Mouse (Mus musculus): ENCODE measurements around the gene Fam83f.

Gene Fam83f

GRCm38 (mm10) chr15:80671295-80672252 lies at the start of gene Fam83f:
Fam83f (plus strand) TSS chr15:80671847.
- DNase-seq (ENCODE audit: low spot score in 2 of 2) = no peak

- DNase-seq (ENCODE audit: low spot score in 2 of 2) = peak in 1 of 2 experiments; percentile 44
Measured at GRCm38 (mm10) chr15:80623171-80623837, 48.3 kb upstream of the Fam83f start.

DNA sequence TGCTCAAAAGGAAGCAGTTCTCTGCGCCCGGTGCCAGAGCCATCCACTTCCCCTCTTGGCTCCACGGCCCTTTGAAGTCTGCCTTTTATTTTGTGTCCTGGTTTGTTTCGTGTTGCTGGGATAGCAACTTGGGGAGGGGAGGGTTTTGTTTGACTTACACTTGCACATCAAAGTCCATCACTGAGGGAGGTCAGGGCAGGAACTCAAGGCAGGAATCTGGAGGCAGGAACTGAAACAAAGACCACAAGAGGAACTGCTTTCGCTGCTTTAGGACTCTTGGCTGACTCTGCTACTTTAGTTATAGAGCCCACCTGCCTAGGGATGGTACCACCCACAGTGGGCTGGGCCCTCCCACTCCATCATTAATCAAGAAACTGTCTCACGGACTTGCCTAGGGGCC lies 45.2 kb upstream of the Fam83f start:
- DNase-seq (ENCODE audit: low spot score in 2 of 2) = no peak

DNA sequence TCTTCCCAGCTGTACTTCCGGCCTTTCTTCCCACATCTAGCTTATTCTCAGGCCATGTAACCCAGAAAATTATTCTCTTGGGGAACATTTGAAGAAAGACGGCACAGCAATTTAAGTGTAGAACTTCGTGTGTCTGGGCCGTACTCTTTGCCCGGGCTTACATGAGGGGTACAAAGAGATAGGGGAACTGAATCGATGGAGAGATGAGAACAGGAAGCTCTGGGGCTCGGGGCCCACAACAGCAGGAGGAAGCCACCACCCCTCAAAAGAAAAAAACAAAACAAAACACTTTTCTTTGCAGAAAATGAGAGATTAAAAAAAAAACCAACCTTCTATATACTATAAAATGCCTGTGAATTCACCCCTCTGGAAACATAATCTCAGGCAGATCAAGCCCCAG lies 41.5 kb upstream of the Fam83f start:
- no peak for DNase-seq (ENCODE audit: low spot score in 2 of 2)

- DNase-seq (ENCODE audit: low spot score in 2 of 2) = no peak
Measured at GRCm38 (mm10) chr15:80630711-80631110, 40.9 kb upstream of the Fam83f start.

DNA sequence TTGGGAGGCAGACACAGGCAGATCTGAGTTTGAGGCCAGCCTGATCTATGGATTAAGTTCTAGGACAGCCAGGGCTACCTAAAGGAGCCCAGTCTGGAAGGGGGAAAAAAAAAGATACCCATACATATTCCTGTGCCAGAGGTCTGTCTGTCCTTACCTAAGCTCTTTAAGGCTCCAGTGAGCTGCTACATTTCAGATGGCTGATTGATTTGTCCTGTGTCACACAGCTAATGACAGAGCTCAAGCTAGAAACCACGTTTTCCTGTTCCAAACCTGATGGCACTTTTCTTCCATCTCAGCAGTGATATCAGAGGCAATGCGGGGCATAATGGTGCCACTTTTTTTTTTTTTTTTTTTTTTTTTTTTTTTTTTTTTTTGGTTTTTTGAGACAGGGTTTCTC lies 40.3 kb upstream of the Fam83f start:
- DNase-seq (ENCODE audit: low spot score in 2 of 2) = no peak

DNA sequence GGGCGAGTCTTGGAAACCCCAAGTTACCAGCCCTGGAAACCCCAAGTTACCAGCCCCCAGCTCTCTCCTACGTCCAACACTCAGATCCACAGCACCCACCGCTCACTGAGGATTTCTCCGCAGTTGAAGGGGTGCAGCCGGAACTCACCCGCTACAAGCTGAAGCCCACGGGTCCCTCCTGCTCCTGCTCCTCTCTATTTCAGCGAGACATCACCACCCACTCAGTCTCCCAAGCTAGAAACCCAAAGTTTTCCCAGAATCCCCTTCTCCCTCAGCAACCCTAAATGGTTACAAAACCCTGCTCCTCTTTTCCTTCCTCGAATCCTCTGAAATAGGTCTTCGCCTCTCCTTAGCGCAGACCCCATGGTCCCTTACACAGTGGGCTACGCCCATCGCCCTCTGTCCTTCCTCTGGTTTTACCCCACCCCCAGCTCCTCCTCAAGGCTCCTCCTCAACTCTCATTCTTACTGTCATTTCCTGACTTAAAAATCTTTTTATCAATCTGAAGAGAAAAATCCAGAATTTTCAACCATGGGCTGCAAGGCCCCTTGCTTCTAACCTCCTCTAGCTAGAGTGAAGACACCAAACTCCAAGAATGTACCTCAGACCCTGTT lies 39.3 kb upstream of the Fam83f start:
- no peak for DNase-seq (ENCODE audit: low spot score in 2 of 2)

GRCm38 (mm10) chr15:80634391-80635193 lies 37.1 kb upstream of the Fam83f start:
- no peak for DNase-seq (ENCODE audit: low spot score in 2 of 2)

DNA sequence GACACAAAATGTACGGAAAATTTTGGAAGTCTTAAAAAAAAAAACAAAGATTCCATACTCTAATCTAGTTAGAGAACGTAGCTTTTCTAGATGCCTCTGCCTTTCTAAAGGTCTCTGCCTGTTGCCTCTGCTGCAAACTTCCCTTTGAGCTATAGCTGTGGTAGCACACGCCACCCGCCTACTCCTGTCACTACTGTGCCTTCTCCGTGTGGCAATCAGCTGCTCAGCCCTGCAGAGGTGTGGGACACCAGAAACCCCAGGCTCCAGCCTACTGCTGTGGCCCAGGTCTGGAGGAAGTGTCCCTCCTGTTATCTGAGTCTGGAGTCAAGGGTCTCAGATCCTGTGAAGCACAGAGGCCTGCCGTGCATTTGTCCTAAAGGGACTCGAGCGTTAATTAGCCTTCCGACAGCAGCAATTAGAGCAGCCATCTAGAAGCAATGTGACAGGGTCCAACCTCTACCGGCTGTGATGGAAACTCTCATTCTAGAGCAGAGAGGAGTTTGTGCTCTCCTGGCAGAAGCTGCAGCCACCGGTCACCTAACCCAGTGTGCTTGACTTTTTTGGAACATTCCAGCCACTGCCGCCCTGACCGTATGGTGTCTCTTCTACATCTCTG lies 34.8 kb upstream of the Fam83f start:
- DNase-seq (ENCODE audit: low spot score in 2 of 2) = no peak

DNA sequence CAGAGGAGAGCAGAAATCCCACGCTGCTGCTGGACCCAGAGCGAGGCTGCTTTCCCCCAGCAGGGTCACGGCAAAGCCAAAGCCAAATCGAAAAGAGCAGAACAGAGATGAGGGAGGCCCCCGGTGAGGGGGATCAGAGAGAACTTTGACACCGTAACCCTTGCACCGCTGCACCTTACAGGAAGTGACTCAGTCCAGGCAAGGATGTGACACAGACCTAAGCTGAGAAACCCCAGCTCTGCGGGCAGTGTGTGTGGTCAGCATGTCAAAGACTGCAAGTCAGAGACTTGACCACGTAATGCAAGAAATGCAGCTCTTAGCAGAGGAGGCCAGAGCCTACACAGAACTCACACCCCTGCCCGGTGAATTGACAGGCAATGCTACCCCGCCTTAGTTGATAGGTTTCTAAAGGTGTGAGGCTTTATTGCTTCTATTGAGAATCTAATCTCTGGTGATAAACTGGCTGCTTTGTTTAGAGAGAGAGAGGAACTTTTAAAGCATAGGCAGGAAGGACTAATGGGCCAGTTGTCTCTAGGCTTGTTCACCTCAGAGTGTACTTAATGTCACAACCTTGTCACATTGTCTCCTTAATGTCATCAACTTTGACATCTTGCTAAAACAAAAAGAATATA lies 32.5 kb upstream of the Fam83f start:
- DNase-seq (ENCODE audit: low spot score in 2 of 2) = no peak

DNA sequence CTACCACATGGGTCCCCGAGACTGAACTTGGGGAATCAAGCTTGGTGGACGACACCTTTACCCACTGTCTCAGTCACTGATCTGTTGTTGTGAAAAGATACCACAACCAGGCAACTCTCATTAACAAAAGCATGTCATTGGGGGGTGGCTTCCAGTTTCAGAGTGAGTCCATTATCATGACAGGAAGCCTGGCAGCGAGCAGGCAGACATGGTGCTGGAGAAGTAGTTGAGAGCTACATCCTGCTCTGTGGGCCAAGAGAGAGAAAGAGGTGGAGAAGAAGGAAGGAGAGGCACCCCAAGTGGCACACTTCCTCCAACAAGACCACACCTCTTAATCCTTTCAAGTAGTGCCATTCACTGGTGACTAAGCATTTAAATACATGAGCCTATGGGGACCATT lies 31.8 kb upstream of the Fam83f start:
- no peak for DNase-seq (ENCODE audit: low spot score in 2 of 2)

- DNase-seq (ENCODE audit: low spot score in 2 of 2) = no peak
Measured at GRCm38 (mm10) chr15:80641702-80642435, 29.8 kb upstream of the Fam83f start.

DNA sequence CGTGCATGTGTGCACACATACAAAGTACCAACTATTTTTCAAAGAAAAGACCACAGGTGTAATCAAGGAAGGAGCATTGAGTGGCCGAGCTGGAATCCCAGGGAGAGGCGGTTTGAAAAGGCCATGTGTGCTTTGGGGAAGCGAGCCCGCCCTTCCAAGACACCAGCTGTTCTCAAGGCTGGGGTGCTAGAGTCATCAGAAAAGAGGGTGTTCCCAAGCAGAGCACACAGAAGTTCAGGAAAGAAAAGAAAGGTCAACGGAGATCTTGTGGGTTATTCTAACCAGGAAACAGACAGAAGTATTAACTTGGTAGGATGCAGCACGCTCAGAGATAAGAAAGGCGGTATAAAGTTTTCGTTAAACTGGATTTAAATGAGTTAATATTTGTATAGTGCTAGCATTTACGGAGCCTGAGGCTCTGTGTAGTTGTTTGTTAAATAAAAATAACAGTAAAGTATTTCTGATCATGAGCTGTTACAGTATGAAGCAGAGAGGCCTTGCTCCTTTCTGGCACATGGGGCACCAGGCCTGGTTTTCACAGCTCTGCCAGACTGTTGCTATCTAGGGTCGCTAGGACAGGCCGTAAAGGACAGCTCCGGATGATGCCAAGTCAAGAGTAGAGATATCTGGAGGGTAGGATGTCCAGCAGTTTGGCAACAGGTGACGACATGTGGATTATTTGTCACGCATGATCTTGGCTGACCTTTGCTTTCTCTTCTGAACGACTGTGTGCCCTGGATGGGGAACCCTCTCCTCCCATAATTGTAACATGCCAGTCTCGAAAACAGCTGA lies 26.4 kb upstream of the Fam83f start:
- DNase-seq (ENCODE audit: low spot score in 2 of 2) = no peak

- DNase-seq (ENCODE audit: low spot score in 2 of 2) = no peak
Measured at GRCm38 (mm10) chr15:80648977-80649606, 22.6 kb upstream of the Fam83f start.

GRCm38 (mm10) chr15:80650412-80650811 lies 21.2 kb upstream of the Fam83f start:
- no peak for DNase-seq (ENCODE audit: low spot score in 2 of 2)

DNA sequence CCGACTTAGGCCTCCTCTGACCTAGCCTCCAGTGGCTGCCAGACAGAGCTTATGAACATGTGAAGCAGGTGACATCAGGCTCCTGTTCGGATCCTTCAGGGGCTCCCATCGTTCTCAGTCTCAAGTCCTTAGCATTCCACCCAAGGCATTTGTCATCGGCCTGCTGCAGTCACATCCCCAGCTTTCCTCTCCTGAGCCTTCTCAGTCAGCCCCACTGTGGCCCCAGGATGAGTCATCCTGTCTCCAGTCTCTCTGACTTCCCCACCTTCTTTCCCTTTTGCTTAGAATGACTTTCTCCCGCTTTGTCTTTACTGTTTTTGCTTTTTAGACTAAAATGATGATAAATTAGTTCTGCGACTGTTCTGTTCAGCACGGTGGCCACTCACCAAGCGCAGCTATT lies 17.8 kb upstream of the Fam83f start:
- DNase-seq (ENCODE audit: low spot score in 2 of 2) = no peak

GRCm38 (mm10) chr15:80658815-80659471 lies 12.7 kb upstream of the Fam83f start:
- DNase-seq (ENCODE audit: low spot score in 2 of 2) = no peak

- no peak for DNase-seq (ENCODE audit: low spot score in 2 of 2)
Measured at GRCm38 (mm10) chr15:80660963-80661362, 10.7 kb upstream of the Fam83f start.

Data from cerebellum, postnatal 4 days (tissue).